Mouse (Mus musculus) T-helper 2 cell (primary cell): ENCODE measurements around the gene Dock2.

Experiments
- in situ Hi-C: fragments of 300-600 bp; cut with MboI, MseI; formaldehyde crosslinking; loops from one replicate; pipeline ENCODE4 v1.15.1; 2025; ENCODE audit warnings: high pct_unique_total_duplicates

Gene Dock2

DNA sequence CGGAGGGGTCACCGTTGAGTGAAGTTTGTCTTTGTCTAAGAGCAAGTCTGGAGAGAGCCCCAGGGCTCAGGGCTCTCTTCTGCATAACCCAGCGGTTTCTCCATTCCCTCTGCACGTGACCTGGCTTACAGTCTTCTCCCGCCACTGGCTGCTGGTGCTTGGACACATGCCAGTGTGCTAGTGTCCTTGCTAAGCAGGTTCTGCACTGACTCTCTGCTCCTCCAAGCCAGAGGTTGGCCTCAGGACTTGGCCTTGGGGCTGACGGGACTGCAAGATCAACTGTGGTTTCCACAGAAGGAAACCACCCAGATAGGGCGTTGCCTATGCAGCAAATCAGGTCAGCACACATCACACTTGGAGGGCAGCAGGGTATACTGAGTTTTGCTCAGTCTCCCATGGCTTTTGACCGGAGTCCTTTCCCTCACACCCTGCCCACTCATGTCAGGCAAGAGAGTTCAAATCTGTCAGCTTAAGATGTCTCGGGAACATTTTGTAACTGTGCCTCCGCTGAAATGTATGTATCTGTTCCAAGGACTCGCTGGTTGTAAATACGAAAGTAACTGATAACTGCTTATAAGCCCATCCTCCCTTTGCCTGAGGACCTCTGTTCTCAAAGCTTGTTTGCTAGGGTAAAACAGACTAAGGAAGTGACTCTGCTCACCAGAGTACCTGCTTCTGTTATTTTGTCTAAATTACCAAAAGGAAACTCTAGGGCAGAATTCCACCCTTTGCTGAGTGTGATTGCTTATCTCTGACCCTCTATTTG is 12.3 kb downstream of the Dock2 start:
- in situ Hi-C loops = loop anchor here (5.0 to 10.0 kb wide), 2 partner anchors 739 to 837 kb away; no protein-coding TSS in a partner anchor

DNA sequence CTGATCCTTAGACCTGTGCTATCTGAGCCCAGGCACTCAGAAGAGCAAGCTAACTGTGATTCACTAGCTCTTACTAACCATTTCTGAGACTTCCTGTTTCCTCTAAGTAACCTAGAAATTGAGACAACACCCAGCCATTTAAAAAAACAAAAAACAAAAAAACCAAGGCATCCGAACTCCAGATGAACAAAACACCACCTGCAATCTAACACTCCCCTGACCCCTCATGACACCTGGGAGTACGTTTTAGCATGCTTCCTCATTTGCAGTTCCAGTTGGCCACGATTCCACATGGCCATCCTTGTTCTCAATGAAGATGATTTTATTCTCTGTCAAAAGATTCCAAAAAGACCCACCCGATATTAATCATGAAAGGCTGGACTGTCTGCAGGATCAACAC is 13.0 kb downstream of the Dock2 start:
- in situ Hi-C loops = loop anchor here (5.0 to 10.0 kb wide), 2 partner anchors 738 to 836 kb away; no protein-coding TSS in a partner anchor

DNA sequence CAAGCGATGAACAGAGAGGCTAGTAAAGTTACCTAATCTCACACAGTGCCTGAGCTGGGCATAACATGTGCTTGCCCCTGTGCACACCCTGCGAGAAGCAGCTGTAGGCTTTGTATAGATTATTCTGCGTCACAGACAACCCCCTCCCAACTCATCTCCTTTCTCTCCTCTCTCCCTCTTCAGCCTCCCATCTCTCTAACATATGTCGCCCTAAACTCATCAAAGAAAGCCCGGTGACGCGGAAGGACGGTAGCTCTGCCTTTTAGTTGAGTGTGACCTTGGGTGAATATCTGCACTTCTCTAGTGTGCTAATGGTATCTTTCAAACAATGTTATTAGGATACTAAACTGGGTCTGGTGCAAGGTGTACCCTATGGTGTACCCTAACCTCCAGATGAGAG is 13.7 kb downstream of the Dock2 start:
- in situ Hi-C loops = loop anchor here (5.0 to 10.0 kb wide), 2 partner anchors 738 to 835 kb away; no protein-coding TSS in a partner anchor

DNA sequence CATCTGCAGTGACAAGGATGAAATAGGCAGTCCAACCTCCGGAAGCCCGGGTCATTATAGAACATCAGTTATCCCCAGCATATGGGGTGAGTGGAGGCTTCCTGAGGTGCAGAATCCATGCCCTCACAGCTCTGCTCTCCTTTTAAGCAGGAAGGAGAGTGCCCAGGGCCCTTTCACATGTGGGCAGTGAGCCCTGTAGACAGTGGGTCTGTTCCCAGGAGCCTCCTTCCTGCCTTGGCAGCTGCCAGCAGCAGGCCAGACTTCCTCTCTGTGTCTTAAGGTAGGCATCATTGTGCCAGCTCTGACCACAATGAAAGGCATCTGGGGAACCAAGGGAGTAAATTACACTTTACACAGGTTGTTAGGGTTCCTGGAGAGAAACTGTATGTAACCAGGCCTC is 14.3 kb downstream of the Dock2 start:
- in situ Hi-C loops = no loop called here

DNA sequence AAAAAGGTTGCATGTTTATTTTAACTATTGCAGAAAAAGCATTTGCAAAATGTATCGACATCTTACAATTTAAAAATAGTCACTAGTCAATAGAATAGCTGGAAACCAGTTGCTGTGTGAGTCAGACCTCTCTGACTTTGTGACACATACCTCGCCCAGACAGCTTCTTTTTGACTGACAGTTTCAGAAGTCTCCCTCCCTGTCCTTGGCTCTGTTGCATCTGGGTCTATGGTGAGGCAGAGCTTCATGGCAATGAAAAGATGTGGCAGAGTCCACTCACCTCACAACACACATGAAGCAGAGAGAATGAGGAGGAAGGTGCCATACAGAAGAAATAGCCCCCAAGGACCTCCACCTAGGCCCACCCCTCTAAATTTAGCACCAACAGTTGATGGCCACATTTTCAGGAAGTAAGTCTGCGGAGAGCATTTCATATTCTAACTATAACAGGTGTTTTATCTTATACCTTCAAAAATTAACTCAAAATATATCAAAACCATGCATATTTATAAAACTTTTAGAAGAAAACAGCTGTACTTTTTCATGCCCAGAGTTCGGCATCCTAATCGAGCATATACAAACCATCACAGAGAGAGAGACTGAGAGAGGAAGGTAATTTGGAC is 19.8 kb downstream of the Dock2 start:
- in situ Hi-C loops = no loop called here

DNA sequence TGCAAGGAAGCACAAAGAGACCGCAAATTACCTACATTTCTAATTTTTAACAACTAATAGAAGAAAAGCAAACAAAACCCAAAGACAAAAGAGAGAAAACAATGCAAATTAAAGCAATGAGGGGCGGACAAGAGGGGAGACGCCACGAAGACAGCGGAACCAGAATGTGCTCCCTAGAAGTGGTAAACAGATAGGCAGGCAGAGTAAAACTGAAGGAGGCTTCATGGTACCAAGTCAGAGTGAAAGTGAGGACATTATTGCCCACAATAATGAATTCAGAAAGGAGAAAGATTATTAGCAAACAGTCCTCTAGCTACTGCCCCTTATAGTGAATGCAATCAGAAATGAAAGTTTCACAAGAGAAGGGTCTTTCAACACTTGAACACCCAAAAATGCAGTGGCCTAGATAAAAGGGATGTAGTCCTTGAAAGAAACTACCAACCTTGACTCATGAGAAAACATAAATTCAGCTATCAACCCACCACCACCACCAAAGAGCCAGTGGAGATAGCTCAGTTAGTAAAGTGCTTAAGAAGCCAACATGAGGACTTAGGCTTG is 21.0 kb downstream of the Dock2 start:
- in situ Hi-C loops = no loop called here

DNA sequence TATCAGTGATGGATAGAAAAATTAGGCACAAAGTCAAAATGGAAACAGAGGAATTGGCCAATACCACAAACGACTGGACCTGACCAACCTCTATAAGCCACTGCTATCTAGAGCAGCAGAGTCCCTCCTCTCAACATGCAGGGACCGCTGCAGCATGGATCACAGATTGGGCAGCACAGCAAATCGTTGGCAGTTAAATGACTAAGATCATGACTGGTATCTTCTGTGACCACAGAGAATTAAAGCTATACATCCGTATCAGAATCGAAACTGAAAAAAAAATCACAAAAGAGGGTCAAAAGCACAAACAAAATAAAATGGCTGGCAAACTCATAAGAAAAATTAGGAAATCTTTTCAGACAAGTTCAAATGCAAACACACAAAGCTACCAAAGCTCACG is 21.6 kb downstream of the Dock2 start:
- in situ Hi-C loops = no loop called here

DNA sequence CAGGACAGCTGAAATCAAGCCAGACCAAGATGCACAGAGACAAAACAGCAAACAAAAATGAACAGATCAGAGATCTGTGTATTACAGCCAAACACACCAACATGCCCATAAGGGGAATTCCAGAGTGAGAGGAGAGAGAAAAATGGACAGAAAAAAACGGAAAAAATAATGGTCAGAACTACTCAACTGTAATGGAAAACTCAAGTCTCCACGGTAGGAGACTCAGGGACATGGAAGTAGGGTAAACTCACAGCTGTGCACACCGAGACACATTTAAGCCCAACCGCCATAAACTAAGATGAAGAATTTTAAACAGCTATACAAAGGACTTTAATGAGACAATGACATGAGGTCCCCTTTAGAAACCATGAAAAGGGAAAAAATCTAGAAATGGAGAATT is 24.1 kb downstream of the Dock2 start:
- in situ Hi-C loops = no loop called here

DNA sequence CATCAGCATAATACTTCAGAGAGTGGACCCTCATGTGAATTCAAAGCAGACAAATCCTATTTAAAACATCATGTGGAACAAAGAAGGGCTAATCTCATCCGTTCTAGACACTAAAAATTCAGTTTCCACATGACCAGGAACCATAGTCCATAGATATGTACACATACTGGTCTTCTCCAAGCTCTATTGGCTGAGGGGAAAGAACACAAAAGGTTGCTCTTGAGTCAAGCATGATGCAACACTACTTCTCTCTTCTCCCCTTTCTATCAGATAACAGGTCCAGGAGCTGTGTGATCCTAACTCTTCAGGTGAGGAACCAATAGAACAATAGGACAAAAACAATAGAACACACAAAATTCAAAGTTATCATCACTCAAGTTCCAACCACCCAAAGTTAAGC is 42.6 kb downstream of the Dock2 start:
- in situ Hi-C loops = no loop called here

DNA sequence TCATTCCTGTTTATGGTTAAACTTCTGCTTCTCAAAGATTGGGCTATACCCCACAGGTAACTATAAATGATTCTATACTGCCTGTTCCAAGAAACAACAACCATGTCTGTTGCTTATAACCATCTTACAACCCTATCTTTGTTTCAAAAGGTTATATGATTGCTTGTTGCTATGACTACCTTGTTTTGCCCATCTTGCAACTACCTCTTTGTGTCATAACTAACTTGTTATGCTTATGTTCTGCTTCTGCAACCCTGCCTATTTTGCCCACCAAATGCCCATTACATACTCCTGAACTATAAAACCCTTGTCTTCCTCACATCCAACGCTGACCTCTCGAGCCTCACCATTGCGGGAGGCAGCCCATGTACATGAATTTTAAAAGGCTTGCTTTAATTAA is 43.9 kb downstream of the Dock2 start:
- in situ Hi-C loops = no loop called here

DNA sequence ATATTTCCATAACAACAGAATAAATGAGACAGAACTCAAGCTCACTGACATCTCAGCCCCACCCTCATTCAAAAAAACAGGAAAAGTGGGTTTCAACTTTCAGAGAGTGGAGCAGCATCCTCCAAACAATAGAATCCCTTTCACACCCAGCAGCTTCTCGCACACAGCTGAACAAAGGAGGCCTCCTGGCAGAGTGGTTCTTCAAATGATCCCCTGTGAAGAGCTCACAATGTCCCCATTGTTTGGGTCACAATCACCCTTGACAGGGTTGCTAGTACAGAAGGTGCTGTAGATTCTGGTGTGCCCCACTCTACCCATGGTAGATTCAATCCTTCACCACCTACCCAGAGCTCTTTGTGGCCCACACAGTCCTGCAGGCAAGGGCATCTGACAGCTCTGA is 44.7 kb downstream of the Dock2 start:
- in situ Hi-C loops = no loop called here

DNA sequence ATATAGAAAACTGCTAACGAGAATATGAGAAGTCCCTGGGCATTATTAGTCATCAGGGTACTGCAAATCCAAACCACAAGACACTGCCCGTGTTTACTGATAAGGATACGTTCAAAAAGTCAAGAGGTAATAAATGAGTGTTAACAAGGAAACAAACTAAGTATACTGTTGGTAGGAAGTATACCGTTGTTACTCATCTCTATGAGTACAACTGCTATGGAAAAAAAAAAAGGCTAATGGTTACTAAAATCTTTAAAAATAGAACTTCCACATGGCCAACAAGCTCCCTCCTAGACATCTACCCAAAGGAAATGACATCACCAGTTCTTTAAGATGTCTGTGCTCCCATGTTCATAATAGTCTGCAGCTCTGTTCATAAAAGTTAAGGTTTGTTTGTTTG is 46.5 kb downstream of the Dock2 start:
- in situ Hi-C loops = no loop called here

DNA sequence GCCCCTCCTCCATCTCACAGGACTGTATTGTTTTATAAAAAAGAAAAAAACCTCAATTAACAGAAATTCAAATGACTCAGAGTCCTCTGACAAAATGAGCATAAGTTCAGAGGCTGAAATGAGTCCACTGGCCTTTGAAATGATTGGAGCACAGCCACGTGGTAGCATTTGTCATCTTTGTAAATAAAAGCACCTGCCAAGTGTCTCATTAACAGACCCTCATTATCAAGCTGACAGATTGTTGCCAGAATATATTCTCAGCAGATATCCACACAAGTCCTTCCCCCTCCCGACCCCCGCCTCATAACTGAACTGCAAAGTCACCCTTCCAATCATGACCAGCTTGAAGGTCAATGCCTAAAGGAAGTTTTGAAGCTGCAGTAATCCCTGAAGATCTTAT is 49.7 kb downstream of the Dock2 start:
- in situ Hi-C loops = no loop called here

DNA sequence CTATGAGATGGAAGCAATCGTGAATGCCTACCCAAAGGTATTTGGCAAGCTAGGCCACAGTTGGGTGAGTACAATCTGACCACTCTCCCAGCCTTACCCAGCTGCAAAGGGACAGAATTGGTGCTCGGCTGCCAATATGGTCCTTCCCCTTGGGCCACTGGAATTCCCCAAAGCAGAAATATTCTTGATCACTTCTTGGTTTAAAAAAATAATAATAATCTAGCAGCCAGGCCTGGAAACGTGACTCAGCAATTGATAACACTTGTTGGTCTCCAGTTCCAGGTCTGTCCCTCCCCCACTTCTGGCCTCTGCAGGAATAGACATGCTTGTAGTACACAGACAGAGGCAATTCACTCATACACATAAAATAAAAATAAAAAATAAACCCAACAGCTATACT is 56.2 kb downstream of the Dock2 start:
- in situ Hi-C loops = no loop called here

DNA sequence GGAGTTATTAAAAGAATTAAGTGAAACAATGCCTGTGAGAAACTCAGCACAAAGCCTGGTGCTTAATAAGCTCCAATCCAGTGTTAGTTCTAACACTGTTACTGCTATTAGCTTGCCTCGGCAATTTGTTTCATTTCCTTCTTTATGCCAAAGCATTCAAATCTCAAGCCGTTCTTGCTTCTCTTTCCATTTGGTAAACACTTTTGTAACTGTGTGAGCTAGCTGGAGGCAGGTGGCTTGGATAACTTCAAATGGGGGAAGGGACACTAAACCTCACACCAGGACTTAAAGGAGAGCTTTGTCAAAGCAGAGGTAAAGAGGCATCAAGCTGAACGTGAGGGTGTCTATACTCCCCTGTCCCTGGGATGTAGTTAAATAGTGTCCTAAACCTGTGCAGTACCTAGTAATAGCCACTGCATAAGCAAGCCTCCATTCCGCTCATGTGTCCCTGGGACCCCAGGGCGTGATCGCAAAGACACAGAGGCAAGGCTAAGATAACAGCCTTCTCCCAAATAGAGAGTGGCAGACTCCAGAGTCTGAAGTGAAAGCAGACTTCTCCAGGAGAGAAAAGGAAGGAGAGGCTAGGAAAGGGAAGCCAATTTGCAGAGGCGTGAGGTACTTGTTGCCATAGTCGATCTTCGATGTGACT is 56.9 kb downstream of the Dock2 start:
- in situ Hi-C loops = no loop called here

DNA sequence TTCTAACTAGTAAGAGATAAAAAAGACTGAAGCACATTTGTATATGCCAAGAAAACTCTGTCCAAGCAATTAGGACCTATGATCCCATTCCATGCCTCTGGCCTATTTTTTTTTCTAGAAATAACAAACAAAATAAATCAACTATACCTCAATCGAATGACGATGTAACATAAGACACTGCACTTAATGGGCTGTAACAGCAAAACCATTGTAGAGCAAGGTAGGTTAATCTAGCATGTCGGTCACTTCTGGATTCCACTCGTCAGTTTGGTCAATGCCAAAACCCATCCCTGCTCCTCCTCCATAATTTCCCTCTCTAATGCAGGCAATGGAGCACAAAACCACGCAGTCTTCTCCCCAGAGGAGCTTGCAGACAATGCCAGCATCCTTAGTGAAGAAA is 70.3 kb downstream of the Dock2 start:
- in situ Hi-C loops = loop anchor here (10.0 kb wide), 2 partner anchors 1061 to 1111 kb away; no protein-coding TSS in a partner anchor

DNA sequence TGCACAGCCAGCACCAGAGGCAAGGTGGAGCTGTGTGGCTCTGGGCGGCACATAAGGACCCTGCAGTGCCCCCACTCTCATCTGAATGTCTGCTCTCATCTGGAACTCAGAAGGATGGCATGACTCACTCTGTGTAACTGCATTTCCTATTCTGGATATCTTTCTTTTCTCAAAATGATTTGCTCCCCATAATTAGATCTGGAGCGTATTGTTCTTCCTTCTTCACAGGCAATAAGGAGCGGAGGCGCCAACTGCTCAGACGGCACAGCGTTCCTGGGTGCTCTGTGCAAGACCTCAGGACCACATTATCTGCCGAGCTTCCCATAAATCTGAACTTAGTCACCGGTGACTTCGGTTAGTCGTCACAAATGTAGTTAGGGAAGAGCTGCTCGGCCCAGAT is 75.4 kb downstream of the Dock2 start:
- in situ Hi-C loops = no loop called here

DNA sequence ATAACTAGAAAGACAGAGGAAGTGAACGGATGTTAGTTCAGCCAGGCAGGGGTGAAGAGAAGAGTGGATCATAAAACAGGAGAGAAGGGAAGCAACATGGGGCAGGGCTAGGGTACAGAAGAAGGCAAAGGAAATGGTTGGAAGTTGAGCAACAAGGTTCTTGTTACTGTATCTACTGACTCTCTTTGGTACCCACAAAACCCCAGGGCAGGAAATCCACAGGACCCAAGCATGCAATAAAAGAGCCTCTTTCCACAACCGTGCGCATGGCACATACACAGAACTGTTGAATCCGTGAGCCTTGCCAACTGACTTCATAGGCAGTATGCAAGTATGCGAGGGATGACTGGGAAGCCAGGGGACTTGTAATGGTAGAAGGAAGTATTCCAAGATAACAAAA is 76.3 kb downstream of the Dock2 start:
- in situ Hi-C loops = no loop called here

DNA sequence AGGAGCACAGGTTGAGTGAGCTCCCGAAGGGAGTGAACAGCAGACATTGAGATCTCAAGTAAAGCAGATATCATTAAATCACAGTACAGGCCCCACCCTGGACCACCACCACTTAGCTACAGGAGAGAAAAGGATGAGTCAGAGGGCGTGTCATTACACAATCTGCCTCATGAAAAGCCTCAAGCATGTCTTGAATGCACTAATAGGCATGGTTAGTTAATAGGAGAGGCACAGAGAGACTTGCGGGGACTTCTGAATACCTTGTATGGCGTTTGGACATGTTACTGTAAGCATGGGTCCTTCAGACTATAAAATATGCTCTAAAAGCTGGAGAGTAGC is 78.6 kb downstream of the Dock2 start:
- in situ Hi-C loops = no loop called here

DNA sequence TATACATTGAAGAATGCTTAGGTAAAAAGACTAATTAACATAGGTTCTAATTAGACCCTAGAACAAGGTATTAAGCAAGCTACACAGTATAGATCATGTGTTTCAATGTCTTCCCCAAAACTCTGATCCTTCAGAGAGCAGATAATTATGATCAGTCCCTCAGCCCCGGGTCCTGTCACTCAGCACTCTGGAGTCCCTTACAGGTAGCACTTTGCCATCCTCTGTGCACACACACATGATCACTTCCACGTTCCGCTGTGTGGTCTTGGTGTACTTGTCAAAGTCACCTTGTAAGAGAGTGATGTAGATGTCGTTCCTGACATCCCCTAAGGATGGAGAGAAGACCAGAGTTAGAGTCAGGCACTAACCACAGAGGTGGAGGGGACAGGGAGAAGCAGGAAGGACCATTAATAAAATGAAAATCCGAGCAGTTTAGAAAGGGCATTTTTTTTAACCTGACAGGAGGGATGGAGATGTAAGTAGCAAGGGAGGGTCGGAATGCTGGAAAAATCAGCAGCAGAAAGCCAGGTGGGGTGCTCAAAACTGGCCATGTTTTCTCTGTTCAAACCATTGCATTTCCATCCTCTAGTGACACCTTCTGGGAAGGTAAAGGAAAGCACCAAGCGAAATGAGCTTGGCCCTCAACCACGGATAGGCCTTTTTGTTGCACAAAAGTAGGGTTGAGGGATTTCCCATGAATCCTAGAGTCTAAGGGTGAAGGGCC is 79.1 kb downstream of the Dock2 start:
- in situ Hi-C loops = no loop called here

DNA sequence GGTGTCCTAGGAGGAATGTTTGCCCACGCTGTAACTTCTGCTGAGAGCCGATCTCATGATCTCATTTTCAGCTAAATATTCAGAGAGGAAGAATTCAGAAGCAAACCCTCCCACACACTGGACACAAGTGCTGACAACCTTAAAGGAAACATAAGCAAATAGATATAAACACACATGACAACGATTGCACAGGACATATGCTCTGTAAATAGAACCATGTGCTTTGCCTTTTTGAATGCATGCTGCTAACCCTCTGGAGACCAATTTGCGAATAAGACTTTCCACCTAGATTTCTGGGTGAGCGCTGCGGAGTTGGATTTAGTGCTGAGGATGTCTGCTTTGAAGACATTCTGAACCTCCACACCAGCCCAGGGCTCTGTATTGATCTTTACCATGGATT is 79.8 kb downstream of the Dock2 start:
- in situ Hi-C loops = no loop called here

DNA sequence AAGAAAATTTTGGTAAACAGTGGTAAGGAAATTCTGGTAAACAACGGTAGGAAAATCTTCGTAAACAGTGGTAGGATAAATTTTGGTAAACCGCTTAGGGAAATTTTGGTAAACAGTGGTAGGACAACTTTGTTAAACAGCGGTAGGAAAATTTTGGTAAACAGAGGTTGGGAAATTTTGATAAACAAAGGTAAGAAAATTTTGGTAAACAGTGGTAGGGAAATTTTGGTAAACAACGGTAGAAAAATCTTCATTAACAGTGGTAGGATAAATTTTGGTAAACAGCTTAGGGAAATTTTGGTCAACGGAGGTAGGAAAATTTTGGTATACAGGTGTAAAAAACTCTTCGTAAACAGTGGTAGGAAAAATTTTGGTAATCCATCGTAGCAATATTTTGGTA is 101.9 kb downstream of the Dock2 start:
- in situ Hi-C loops = loop anchor here (5.0 to 25.0 kb wide), 6 partner anchors 139 to 706 kb away; no protein-coding TSS in a partner anchor
